In the genomic region with DNA sequence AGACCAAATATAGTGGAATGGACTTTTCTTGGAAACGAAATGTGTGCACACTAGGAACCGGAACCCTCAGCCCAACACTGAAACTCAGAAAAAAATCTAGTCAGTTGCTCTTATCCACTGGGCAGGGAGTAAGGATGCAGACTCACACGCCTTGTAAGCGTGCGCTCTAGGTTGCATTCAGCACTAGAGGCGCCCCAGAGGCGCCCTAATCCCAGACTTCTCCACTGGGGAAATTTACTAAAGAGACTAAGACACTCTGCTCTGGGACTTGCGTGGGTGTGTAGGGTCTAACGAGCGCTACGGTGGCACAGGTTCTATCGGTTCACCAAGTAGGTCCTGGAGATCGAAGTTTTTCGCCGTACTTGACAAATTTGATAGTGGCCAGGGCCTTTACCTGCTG, we compare ENCODE assay signal across 8 mouse cellular contexts. TPM values are rescaled to one million over a fixed set of nuclear protein-coding genes. Genes with fewer than 3 reads are reported as not detected.
A peak's percentile ranks its signal among the peaks of the same experiment; 100 is the strongest.
DNase-seq lines count a peak whose midpoint lies in the region; ATAC-seq lines count a peak whose summit lies in the region.

No protein-coding gene starts in this region.

- intact Hi-C loops in gastrocnemius, postnatal 36 days (cut with DNase I), result no loop called here

- H3K4me3 ChIP-seq in heart, embryonic 11.5 days (ENCODE audit: low read depth, low read length), result peak overlapping the region; percentile 92
- H3K4me3 ChIP-seq in embryonic facial prominence, embryonic 13.5 days, result peak overlapping the region; percentile 76
- peak overlapping the region; percentile 84 for H3K4me3 ChIP-seq in intestine, embryonic 16.5 days (ENCODE audit: low read length)
- H3K4me3 ChIP-seq in midbrain, embryonic 16.5 days (ENCODE audit: low read depth, low read length), result peak overlapping the region; percentile 92

- peaks cover 44% of the 10 kb centered on the region for H3K4me1 ChIP-seq in heart, embryonic 11.5 days (ENCODE audit: control insufficient read depth, insufficient read depth, low read length)
- H3K4me1 ChIP-seq in embryonic facial prominence, embryonic 13.5 days, result peaks cover 38% of the 10 kb centered on the region
- H3K4me1 ChIP-seq in intestine, embryonic 16.5 days (ENCODE audit: control insufficient read depth, insufficient read depth, low read length), result peaks cover 22% of the 10 kb centered on the region
- peaks cover 28% of the 10 kb centered on the region for H3K4me1 ChIP-seq in midbrain, embryonic 16.5 days (ENCODE audit: control insufficient read depth, insufficient read depth, low read length)

- DNase-seq in heart, adult 8-10 months (ENCODE audit: low spot score), result no peak
- no peak for DNase-seq in natural killer cell, adult 2 months (ENCODE audit: low spot score in 2 of 2)
- no peak for DNase-seq in gastrocnemius, adult 18-20 months (ENCODE audit: low spot score)
- DNase-seq in gastrocnemius, postnatal 36 days, result no peak

- 3% methylated on average over 15 of the region's 15 CpGs for WGBS in heart, embryonic 11.5 days (ENCODE audit: insufficient replicate concordance)
- 2% methylated on average over 15 of the region's 15 CpGs for WGBS in embryonic facial prominence, embryonic 13.5 days
- 3% methylated on average over 15 of the region's 15 CpGs for WGBS in intestine, embryonic 16.5 days
- 2% methylated on average over 15 of the region's 15 CpGs for WGBS in midbrain, embryonic 16.5 days

- ATAC-seq in heart, embryonic 11.5 days (replicated peaks; ENCODE audit: insufficient number of reproducible peaks, low FRiP score, low TSS enrichment), result no peak
- ATAC-seq in embryonic facial prominence, embryonic 13.5 days (ENCODE audit: insufficient number of reproducible peaks, insufficient read depth, low FRiP score, low TSS enrichment, low read depth), result no peak
- ATAC-seq in intestine, embryonic 16.5 days, result peak; percentile 49
- ATAC-seq in midbrain, embryonic 16.5 days, result 0 out of 2 replicates have a peak, but pooled peaks have one; percentile 26

- no peaks in the 10 kb centered on the region; the same call in 1 of the 2 replicates for H3K36me3 ChIP-seq in heart, embryonic 11.5 days (ENCODE audit: control insufficient read depth, insufficient read depth, low read length)
- no peaks in the 10 kb centered on the region for H3K36me3 ChIP-seq in embryonic facial prominence, embryonic 13.5 days
- no peaks in the 10 kb centered on the region for H3K36me3 ChIP-seq in intestine, embryonic 16.5 days (ENCODE audit: control insufficient read depth, insufficient read depth, low read length)
- H3K36me3 ChIP-seq in midbrain, embryonic 16.5 days (ENCODE audit: control insufficient read depth, insufficient read depth, low read length), result no peaks in the 10 kb centered on the region

- H3K9me3 ChIP-seq in heart, embryonic 11.5 days (replicated peaks; ENCODE audit: control insufficient read depth, low read length), result no peaks in the 10 kb centered on the region
- H3K9me3 ChIP-seq in embryonic facial prominence, embryonic 13.5 days, result no peaks in the 10 kb centered on the region
- no peaks in the 10 kb centered on the region for H3K9me3 ChIP-seq in intestine, embryonic 16.5 days (ENCODE audit: control insufficient read depth, low read length)
- H3K9me3 ChIP-seq in midbrain, embryonic 16.5 days (replicated peaks; ENCODE audit: control insufficient read depth, low read length, poor library complexity, severe bottlenecking), result no peaks in the 10 kb centered on the region

- H3K9ac ChIP-seq in heart, embryonic 11.5 days (ENCODE audit: low read depth, low read length), result peak overlapping the region; percentile 99
- no peak overlapping the region; the same call in 1 of the 2 replicates for H3K9ac ChIP-seq in embryonic facial prominence, embryonic 13.5 days
- H3K9ac ChIP-seq in intestine, embryonic 16.5 days (ENCODE audit: low read depth, low read length), result peak overlapping the region; percentile 82; the same call in 1 of the 2 replicates
- peak overlapping the region; percentile 20; the same call in 1 of the 2 replicates for H3K9ac ChIP-seq in midbrain, embryonic 16.5 days (ENCODE audit: low read depth, low read length)

- H3K27me3 ChIP-seq in heart, embryonic 11.5 days (ENCODE audit: control insufficient read depth, insufficient read depth, low read length), result no peaks in the 10 kb centered on the region; the same call in 1 of the 2 replicates
- peaks cover 43% of the 10 kb centered on the region for H3K27me3 ChIP-seq in embryonic facial prominence, embryonic 13.5 days
- no peaks in the 10 kb centered on the region for H3K27me3 ChIP-seq in intestine, embryonic 16.5 days (replicated peaks; ENCODE audit: control insufficient read depth, insufficient read depth, low read length)
- H3K27me3 ChIP-seq in midbrain, embryonic 16.5 days (ENCODE audit: control insufficient read depth, insufficient read depth, low read depth, low read length), result no peaks in the 10 kb centered on the region

- H3K27ac ChIP-seq in heart, embryonic 11.5 days (ENCODE audit: low read depth, low read length), result peak overlapping the region; percentile 91
- H3K27ac ChIP-seq in embryonic facial prominence, embryonic 13.5 days, result no peak overlapping the region
- H3K27ac ChIP-seq in intestine, embryonic 16.5 days (ENCODE audit: low read length), result no peak overlapping the region
- H3K27ac ChIP-seq in midbrain, embryonic 16.5 days (ENCODE audit: low read length), result no peak overlapping the region

- peak overlapping the region; percentile 85 for H3K4me2 ChIP-seq in heart, embryonic 11.5 days
- peak overlapping the region; percentile 98 for H3K4me2 ChIP-seq in embryonic facial prominence, embryonic 13.5 days
- H3K4me2 ChIP-seq in intestine, embryonic 16.5 days (ENCODE audit: low read depth, low read length), result peak overlapping the region; percentile 95
- peak overlapping the region; percentile 70 for H3K4me2 ChIP-seq in midbrain, embryonic 16.5 days (ENCODE audit: low read length)

RNA-seq across cellular contexts. Expression of a gene that starts 0.6 kb away (rescaled TPM):
- polyA plus RNA-seq in heart, embryonic 11.5 days (2014; fragmentation: Nextera tagmentation; extraction: Ambion mirVana), result 38.1 and 43.1 TPM in 2 replicates
- 10 to 100 TPM; 57.6 to 63.2 (median 58.0) TPM for total RNA-seq in heart, adult 8-10 months (2022)
- polyA plus RNA-seq in embryonic facial prominence, embryonic 13.5 days (2015; fragmentation: Nextera tagmentation; extraction: Ambion mirVana), result 8.4 and 8.5 TPM in 2 replicates
- 7.9 and 8.3 TPM in 2 replicates for polyA plus RNA-seq in intestine, embryonic 16.5 days (2015; fragmentation: Nextera tagmentation; extraction: Ambion mirVana)
- 14.1 and 14.4 TPM in 2 replicates for polyA plus RNA-seq in midbrain, embryonic 16.5 days (2015; fragmentation: Nextera tagmentation; extraction: Ambion mirVana)
- 10 to 100 TPM; 16.8 to 17.8 TPM for total RNA-seq in gastrocnemius, adult 18-20 months (2021)
- 10 to 100 TPM; 14.3 to 17.8 TPM for total RNA-seq in gastrocnemius, postnatal 36 days (2021)

RNA-seq across cellular contexts. Expression of a gene that starts 19.4 kb away (rescaled TPM):
- 26.3 and 27.2 TPM in 2 replicates for polyA plus RNA-seq in heart, embryonic 11.5 days (2014; fragmentation: Nextera tagmentation; extraction: Ambion mirVana)
- total RNA-seq in heart, adult 8-10 months (2022), result 10 to 100 TPM; 11.3 to 14.0 (median 13.2) TPM
- polyA plus RNA-seq in embryonic facial prominence, embryonic 13.5 days (2015; fragmentation: Nextera tagmentation; extraction: Ambion mirVana), result 44.2 and 45.2 TPM in 2 replicates
- polyA plus RNA-seq in intestine, embryonic 16.5 days (2015; fragmentation: Nextera tagmentation; extraction: Ambion mirVana), result 43.4 and 45.8 TPM in 2 replicates
- 35.5 and 38.2 TPM in 2 replicates for polyA plus RNA-seq in midbrain, embryonic 16.5 days (2015; fragmentation: Nextera tagmentation; extraction: Ambion mirVana)
- 1 to 10 TPM; 4.8 to 5.7 TPM for total RNA-seq in gastrocnemius, adult 18-20 months (2021)
- total RNA-seq in gastrocnemius, postnatal 36 days (2021), result 1 to 10 TPM; 4.4 to 5.7 TPM

RNA-seq across cellular contexts. Expression of a gene that starts 19.7 kb away (rescaled TPM):
- 4.4 and 5.9 TPM in 2 replicates for polyA plus RNA-seq in heart, embryonic 11.5 days (2014; fragmentation: Nextera tagmentation; extraction: Ambion mirVana)
- total RNA-seq in heart, adult 8-10 months (2022), result 1 to 10 TPM; 7.4 to 9.5 (median 7.9) TPM
- 9.7 and 10.9 TPM in 2 replicates for polyA plus RNA-seq in embryonic facial prominence, embryonic 13.5 days (2015; fragmentation: Nextera tagmentation; extraction: Ambion mirVana)
- polyA plus RNA-seq in intestine, embryonic 16.5 days (2015; fragmentation: Nextera tagmentation; extraction: Ambion mirVana), result 4.5 and 5.2 TPM in 2 replicates
- polyA plus RNA-seq in midbrain, embryonic 16.5 days (2015; fragmentation: Nextera tagmentation; extraction: Ambion mirVana), result 16.2 and 17.5 TPM in 2 replicates
- total RNA-seq in gastrocnemius, adult 18-20 months (2021), result 1 to 10 TPM; 2.8 to 3.2 TPM
- 1 to 10 TPM; 3.1 to 3.3 TPM for total RNA-seq in gastrocnemius, postnatal 36 days (2021)

RNA-seq across cellular contexts. Expression of a gene that starts 41.1 kb away (rescaled TPM):
- not detected in 2 replicates for polyA plus RNA-seq in heart, embryonic 11.5 days (2014; fragmentation: Nextera tagmentation; extraction: Ambion mirVana)
- total RNA-seq in heart, adult 8-10 months (2022), result under 1 TPM in 1 of 4 experiments, not detected in 3; 0.57 TPM
- 1.0 TPM in 1 of 2 replicates, not detected in the other for polyA plus RNA-seq in embryonic facial prominence, embryonic 13.5 days (2015; fragmentation: Nextera tagmentation; extraction: Ambion mirVana)
- not detected in 2 replicates for polyA plus RNA-seq in intestine, embryonic 16.5 days (2015; fragmentation: Nextera tagmentation; extraction: Ambion mirVana)
- polyA plus RNA-seq in midbrain, embryonic 16.5 days (2015; fragmentation: Nextera tagmentation; extraction: Ambion mirVana), result 2.7 and 2.8 TPM in 2 replicates
- total RNA-seq in gastrocnemius, adult 18-20 months (2021), result not detected
- total RNA-seq in gastrocnemius, postnatal 36 days (2021), result not detected

RNA-seq across cellular contexts. Expression of a gene that starts 45.1 kb away (rescaled TPM):
- 0.82 TPM in 1 of 2 replicates, not detected in the other for polyA plus RNA-seq in heart, embryonic 11.5 days (2014; fragmentation: Nextera tagmentation; extraction: Ambion mirVana)
- total RNA-seq in heart, adult 8-10 months (2022), result under 1 TPM; 0.14 to 0.63 (median 0.52) TPM
- polyA plus RNA-seq in embryonic facial prominence, embryonic 13.5 days (2015; fragmentation: Nextera tagmentation; extraction: Ambion mirVana), result 0.14 and 0.54 TPM in 2 replicates
- 0.49 and 0.65 TPM in 2 replicates for polyA plus RNA-seq in intestine, embryonic 16.5 days (2015; fragmentation: Nextera tagmentation; extraction: Ambion mirVana)
- polyA plus RNA-seq in midbrain, embryonic 16.5 days (2015; fragmentation: Nextera tagmentation; extraction: Ambion mirVana), result 0.51 and 0.67 TPM in 2 replicates
- total RNA-seq in gastrocnemius, adult 18-20 months (2021), result under 1 TPM; 0.05 to 0.07 TPM
- under 1 TPM; 0.27 to 0.51 TPM for total RNA-seq in gastrocnemius, postnatal 36 days (2021)

Comparison
In these comparisons a context has a peak if more than half of its experiments do, and no peak if none do; other contexts are left out.
1. ATAC-seq: peak in intestine, embryonic 16.5 days (single experiment) and midbrain, embryonic 16.5 days (single experiment); none in heart, embryonic 11.5 days (single experiment) and embryonic facial prominence, embryonic 13.5 days (single experiment).
2. Peak in every context shown above with its lines, with median percentiles within 50 percentile points of each other: H3K4me2 ChIP-seq and H3K4me3 ChIP-seq.